Mouse (Mus musculus) olfactory bulb, adult 2 months (tissue): ENCODE measurements around the gene Smg5. TPM values are rescaled to one million over a fixed set of nuclear protein-coding genes. Genes with fewer than 3 reads are reported as not detected.

Experiments used
- H3K27ac ChIP-seq: fragments of 200-500 bp; 2 replicates; pipeline ENCODE4 v1.5.1; 2012; ENCODE audit warnings: low read depth, low read length; ENCODE audit not compliant: insufficient read depth
- H3K4me1 ChIP-seq: fragments of 200-500 bp; 2 replicates; pipeline ENCODE4 v1.6.1; 2012; ENCODE audit warnings: low read length; ENCODE audit not compliant: control insufficient read depth, insufficient read depth
- H3K4me3 ChIP-seq: fragments of 200-500 bp; 2 replicates; pipeline ENCODE4 v1.5.1; 2012; ENCODE audit warnings: mild to moderate bottlenecking, low read depth, low read length, moderate library complexity; ENCODE audit not compliant: insufficient read depth
- CTCF ChIP-seq: fragments of 200-500 bp; IDR thresholded peaks from 2 replicates; pipeline ENCODE4 v1.5.1; 2012; ENCODE audit warnings: low read depth, mild to moderate bottlenecking, low read length, moderate library complexity; ENCODE audit not compliant: insufficient read depth
- POLR2A ChIP-seq: fragments of 200-500 bp; IDR thresholded peaks from 2 replicates; pipeline ENCODE4 v1.6.1; 2012; ENCODE audit warnings: mild to moderate bottlenecking, low read depth, low read length, moderate library complexity; ENCODE audit not compliant: insufficient read depth
- WGBS: fragments of 180-500 bp; shearing (Covaris S2); methylation state at CpG from one replicate; pipeline ENCODE4 v1.1.7; 2018; 5-methylcytosine and 5-hydroxymethylcytosine counted together
- polyA plus RNA-seq: library from polyadenylated mRNA; stranded (reverse); fragments of >200 nt; gene quantifications from 2 replicates; pipeline ENCODE4 v1.2.4, GENCODE M21; 2012; ENCODE audit warnings: low replicate concordance; ENCODE audit not compliant: missing spikeins, insufficient read depth, insufficient read length

Gene Smg5
- polyA plus RNA-seq, 1 experiment, result not detected

- 85% methylated on average over 1 of the region's 1 CpGs for WGBS
- no peak for TF ChIP-seq CTCF
- no peak for TF ChIP-seq POLR2A
- Histone ChIP-seq H3K4me3 (no peak overlapping the region), H3K4me1 (peaks cover 2% of the 10 kb centered on the region; the same call in 1 of the 2 replicates), H3K27ac (no peak overlapping the region)
Measured at GRCm38 (mm10) chr3:88299172-88299571, 36.9 kb upstream of the Smg5 start.

- WGBS, result 0% methylated on average over 10 of the region's 10 CpGs
- Histone ChIP-seq H3K4me3 (peak within 1 kb of the TSS; percentile 62), H3K4me1 (peaks cover 13% of the 10 kb centered on the region), H3K27ac (no peak within 1 kb of the TSS)
- no peak for TF ChIP-seq CTCF
- peak; percentile 38; the same call in 1 of the 2 replicates for TF ChIP-seq POLR2A
Measured at GRCm38 (mm10) chr3:88324951-88325405, 11.1 kb upstream of the Smg5 start, which contains the start of gene Glmp. Gene Glmp, plus strand, starts transcription at chr3:88325023.

- no peak overlapping the region for H3K4me3 ChIP-seq
- no peak for TF ChIP-seq POLR2A
- no peak for TF ChIP-seq CTCF
- 83% methylated on average over 5 of the region's 5 CpGs for WGBS
Measured at GRCm38 (mm10) chr3:88328956-88329355, 7.1 kb upstream of the Smg5 start.

GRCm38 (mm10) chr3:88331282-88331681 lies 4.8 kb upstream of the Smg5 start:
- H3K4me3 ChIP-seq, result no peak overlapping the region
- TF ChIP-seq POLR2A (no peak), CTCF (no peak)
- 27% methylated on average over 2 of the region's 2 CpGs for WGBS
- peaks cover 2% of the 10 kb centered on the region for H3K4me1 ChIP-seq
- H3K27ac ChIP-seq, result no peak overlapping the region

More at GRCm38 (mm10) chr3:88328956-88329355, 7.1 kb upstream of the Smg5 start:
- peaks cover 13% of the 10 kb centered on the region for H3K4me1 ChIP-seq
- H3K27ac ChIP-seq, result no peak overlapping the region

GRCm38 (mm10) chr3:88334029-88334658 lies 1.9 kb upstream of the Smg5 start:
- Histone ChIP-seq H3K4me1 (peaks cover 6% of the 10 kb centered on the region), H3K27ac (no peak overlapping the region), H3K4me3 (no peak overlapping the region)
- 66% methylated on average over 12 of the region's 12 CpGs for WGBS
- no peak for TF ChIP-seq CTCF
- TF ChIP-seq POLR2A, result no peak

- WGBS, result 36% methylated on average over 3 of the region's 3 CpGs
- no peak overlapping the region for H3K27ac ChIP-seq
- H3K4me1 ChIP-seq, result peaks cover 6% of the 10 kb centered on the region
- TF ChIP-seq CTCF (no peak), POLR2A (no peak)
- no peak overlapping the region for H3K4me3 ChIP-seq
Measured at GRCm38 (mm10) chr3:88334902-88335435, 1.1 kb upstream of the Smg5 start.

- WGBS, result under 1% methylated on average over 27 of the region's 27 CpGs
- TF ChIP-seq POLR2A (no peak), CTCF (no peak)
- Histone ChIP-seq H3K27ac (peak overlapping the region; percentile 97; the same call in 1 of the 2 replicates), H3K4me3 (peak overlapping the region; percentile 92), H3K4me1 (peaks cover 6% of the 10 kb centered on the region)
Measured at GRCm38 (mm10) chr3:88335436-88336053, 515 bp upstream of the Smg5 start.

GRCm38 (mm10) chr3:88337367-88338020 lies 1.4 kb downstream of the Smg5 start:
- peak overlapping the region; percentile 30 for H3K4me3 ChIP-seq
- peaks cover 6% of the 10 kb centered on the region for H3K4me1 ChIP-seq
- no peak overlapping the region for H3K27ac ChIP-seq
- WGBS, result 45% methylated on average over 11 of the region's 11 CpGs
- TF ChIP-seq POLR2A (no peak), CTCF (no peak)
